Mouse (Mus musculus): ENCODE measurements at regions not wholly inside any gene's neighbourhood (a gene's known extent, or its start where the extent isn't known, plus 50 kb on each side); places are given as distances from the start of the nearest gene placed in this dataset.

GRCm38 (mm10) chr14:62175384-62176048 lies 116.9 kb upstream of the Rnaseh2b start:
- in situ Hi-C loops (cut with MboI), result no loop called here

DNA sequence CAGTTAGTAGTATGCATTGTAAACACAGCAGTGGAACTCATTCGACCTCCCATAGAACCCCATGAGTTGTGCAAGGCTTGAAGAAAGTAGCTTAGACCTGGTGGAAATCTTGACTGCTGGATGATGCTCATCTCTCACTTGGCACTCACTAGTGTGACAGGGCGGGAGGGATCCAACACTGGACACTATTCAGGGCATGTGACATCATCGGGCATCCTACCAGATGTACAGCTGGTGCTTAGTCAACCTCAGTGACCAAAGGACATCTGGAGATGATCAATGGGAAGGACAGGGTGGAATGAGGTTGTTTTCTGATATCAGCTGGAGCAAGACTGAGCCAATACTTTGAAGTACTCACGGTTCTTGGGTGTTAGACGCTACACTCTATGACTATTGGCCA lies 114.9 kb upstream of the Rnaseh2b start:
- in situ Hi-C loops (cut with MboI), result no loop called here

- in situ Hi-C loops (cut with MboI), result no loop called here
These were observed 105.0 kb upstream of the Rnaseh2b start for GRCm38 (mm10) chr14:62187360-62187759.

GRCm38 (mm10) chr14:62188147-62188885 lies 104.1 kb upstream of the Rnaseh2b start:
- in situ Hi-C loops (cut with MboI), result no loop called here

GRCm38 (mm10) chr14:62191624-62192023 lies 100.8 kb upstream of the Rnaseh2b start:
- in situ Hi-C loops (cut with MboI), result no loop called here

DNA sequence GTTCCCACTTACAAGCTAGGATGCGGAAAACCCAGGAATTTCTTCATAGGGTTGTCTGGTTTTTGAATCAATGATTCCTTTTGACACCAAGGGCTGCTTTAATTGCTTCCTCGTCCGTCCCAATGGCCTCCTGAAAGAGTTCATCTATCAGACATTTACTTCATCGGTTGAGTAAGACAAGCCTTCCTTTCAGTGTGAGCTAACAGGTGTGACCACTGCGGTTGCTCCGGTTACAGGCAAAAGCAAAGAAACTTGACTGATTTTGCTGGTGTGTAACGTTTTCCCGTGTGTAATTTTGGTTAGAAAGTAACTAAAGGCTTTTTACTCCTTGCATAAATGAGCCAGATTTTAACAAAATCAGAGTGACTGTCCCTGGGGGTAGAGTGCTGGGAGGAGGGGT lies 99.6 kb upstream of the Rnaseh2b start:
- in situ Hi-C loops (cut with MboI), result no loop called here

GRCm38 (mm10) chr14:62193371-62193770 lies 99.0 kb upstream of the Rnaseh2b start:
- in situ Hi-C loops (cut with MboI), result no loop called here

DNA sequence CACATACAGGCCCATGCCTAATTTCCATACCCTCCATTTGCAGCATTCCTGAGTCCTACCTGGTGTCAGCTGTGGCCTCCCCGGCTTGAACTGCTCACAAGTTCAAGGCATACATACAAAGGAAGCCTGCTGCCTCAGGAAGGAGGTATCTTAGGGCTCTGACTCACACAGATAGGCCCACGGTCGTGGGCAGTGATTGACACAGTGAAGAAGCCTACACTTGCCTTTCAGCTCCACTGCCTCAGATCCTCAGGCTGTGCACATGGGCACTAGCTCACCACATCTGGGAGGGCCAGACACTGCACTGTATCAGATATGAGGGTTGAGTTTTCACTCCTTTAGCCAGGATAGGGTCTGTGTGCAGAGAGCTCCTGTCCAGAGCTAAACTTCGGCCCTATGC lies 95.6 kb upstream of the Rnaseh2b start:
- in situ Hi-C loops (cut with MboI), result no loop called here

DNA sequence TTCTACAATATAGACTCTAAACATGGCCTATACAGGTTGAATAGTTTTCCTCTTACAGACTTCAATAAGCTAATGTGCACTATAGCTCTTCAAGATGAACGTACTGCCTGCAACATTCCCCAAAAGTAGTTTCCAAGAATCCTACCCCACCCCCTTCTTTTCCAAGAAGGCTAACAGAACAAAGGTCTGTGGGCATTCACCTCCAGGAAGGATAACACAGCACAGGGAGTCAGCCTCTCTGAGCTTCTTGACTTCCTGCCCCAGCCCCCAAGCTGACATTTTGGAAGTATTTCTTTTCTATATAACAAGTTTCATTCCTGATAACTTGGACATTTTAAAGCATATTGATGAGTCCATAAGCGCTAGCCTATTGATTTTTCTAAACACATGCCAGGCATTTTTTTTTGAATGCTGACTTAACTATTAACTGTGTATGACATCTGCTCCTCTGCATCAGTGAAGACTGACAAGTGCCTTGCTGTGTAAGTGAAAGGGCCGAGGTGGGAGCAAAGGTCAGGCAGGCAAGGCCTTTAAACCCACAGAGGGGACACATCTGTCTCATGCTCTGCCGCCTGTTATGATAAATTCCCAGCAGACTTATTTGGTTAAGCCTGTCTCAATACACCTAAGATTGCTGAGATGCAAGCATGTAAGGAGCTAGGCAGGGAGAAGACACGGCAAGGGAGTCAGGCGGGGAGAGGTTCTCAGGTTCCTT lies 93.8 kb upstream of the Rnaseh2b start:
- in situ Hi-C loops (cut with MboI), result no loop called here

DNA sequence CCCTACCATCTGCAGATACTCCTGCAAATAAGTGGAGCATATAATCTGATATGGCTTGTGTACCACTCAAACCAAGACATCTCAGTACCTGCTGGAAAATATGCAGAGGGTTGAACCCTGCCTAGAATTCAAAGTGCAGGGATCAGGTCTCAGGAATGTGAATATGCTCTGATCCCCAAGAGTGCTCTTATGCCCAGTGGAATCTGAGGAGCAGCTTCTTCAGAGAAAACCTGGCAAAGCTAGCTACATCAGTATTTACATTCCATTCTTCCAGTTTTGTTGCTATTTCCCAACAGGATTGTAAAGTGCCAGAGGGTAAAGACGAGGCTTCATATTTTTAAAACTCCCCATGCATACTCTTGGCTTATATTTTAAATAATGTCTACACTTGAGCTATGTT lies 77.3 kb upstream of the Rnaseh2b start:
- in situ Hi-C loops (cut with MboI), result no loop called here

DNA sequence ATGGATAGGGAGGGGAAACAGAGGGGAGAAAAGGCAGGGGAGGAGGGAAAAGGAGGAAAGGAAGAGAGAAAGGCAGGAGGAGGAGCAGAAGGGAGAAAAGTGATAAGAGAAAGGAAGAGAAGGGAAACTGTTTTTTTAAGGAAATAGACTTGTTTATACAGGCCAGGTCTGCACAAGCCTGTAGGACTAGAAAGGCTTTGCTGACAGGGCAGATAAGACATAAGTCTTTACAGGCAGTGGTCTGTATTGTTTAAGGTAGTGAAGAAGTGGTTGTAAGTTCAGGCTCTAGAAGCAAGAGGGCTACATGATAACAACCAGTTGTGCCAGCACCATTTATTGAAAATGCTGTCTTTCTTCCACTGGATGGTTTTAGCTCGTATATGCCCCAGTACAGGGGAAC lies 75.4 kb upstream of the Rnaseh2b start:
- in situ Hi-C loops (cut with MboI), result no loop called here

DNA sequence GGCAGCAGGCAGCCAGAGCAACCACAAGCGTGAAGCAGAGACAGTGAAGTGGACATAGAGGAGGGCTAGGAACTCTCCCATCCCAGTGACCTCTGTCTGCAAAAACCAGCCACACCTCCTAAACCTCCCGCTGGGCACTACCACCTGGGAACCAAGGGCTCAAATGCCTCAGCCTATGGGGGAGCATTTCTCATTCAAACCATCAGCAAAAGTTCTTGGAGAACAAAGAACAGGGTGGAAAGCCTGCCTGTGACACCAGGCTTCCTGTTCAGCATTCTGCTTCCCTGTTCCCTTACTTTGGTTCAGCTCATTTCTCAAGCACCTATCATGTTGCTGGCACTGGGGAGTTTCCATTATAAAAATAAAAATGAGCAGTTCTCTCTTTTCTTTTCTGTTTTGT lies 74.4 kb upstream of the Rnaseh2b start:
- in situ Hi-C loops (cut with MboI), result no loop called here

- in situ Hi-C loops (cut with MboI), result no loop called here
These were observed 73.7 kb upstream of the Rnaseh2b start for GRCm38 (mm10) chr14:62218716-62219115.

GRCm38 (mm10) chr14:62220770-62221169 lies 71.6 kb upstream of the Rnaseh2b start:
- in situ Hi-C loops (cut with MboI), result no loop called here
